Mouse (Mus musculus) thymus, postnatal 10 days (tissue): ENCODE results near the gene Lgi1.

ENCODE experiments used
- DNase-seq, 2 experiments: peaks; one replicate each; pipeline ENCODE4 v3.0.0; 2021; ENCODE audit warnings: low spot score in 2 of 2

Gene Lgi1

GRCm38 (mm10) chr19:38261351-38261750 lies 3.0 kb upstream of the Lgi1 start:
- no peak for DNase-seq

GRCm38 (mm10) chr19:38263829-38264504 lies 369 bp upstream of the Lgi1 start:
- no peak for DNase-seq

GRCm38 (mm10) chr19:38265767-38266166 lies 1.4 kb downstream of the Lgi1 start:
- no peak for DNase-seq

GRCm38 (mm10) chr19:38267469-38267868 lies 3.1 kb downstream of the Lgi1 start:
- no peak for DNase-seq

- no peak for DNase-seq
These were observed 6.7 kb downstream of the Lgi1 start for GRCm38 (mm10) chr19:38271071-38271470.

GRCm38 (mm10) chr19:38273820-38274219 lies 9.5 kb downstream of the Lgi1 start:
- DNase-seq, result no peak

- no peak for DNase-seq
These were observed 10.5 kb downstream of the Lgi1 start for GRCm38 (mm10) chr19:38274747-38275421.

- no peak for DNase-seq
These were observed 11.9 kb downstream of the Lgi1 start for GRCm38 (mm10) chr19:38276226-38276625.

- DNase-seq, result no peak
These were observed 15.9 kb downstream of the Lgi1 start for GRCm38 (mm10) chr19:38280242-38280641.

- no peak for DNase-seq
These were observed 18.1 kb downstream of the Lgi1 start for GRCm38 (mm10) chr19:38282407-38282806.

GRCm38 (mm10) chr19:38288556-38288955 lies 24.2 kb downstream of the Lgi1 start:
- no peak for DNase-seq

- no peak for DNase-seq
These were observed 27.1 kb downstream of the Lgi1 start for GRCm38 (mm10) chr19:38291432-38291831.

- peak in 1 of 2 experiments; percentile 25 for DNase-seq
These were observed 33.8 kb downstream of the Lgi1 start for GRCm38 (mm10) chr19:38298018-38298626.

GRCm38 (mm10) chr19:38308116-38308515 lies 43.8 kb downstream of the Lgi1 start:
- no peak for DNase-seq

GRCm38 (mm10) chr19:38315099-38315498 lies 50.8 kb downstream of the Lgi1 start:
- no peak for DNase-seq

- no peak for DNase-seq
These were observed 52.4 kb downstream of the Lgi1 start for GRCm38 (mm10) chr19:38316602-38317313.

- DNase-seq, result no peak
These were observed 54.0 kb downstream of the Lgi1 start for GRCm38 (mm10) chr19:38318308-38318707.

GRCm38 (mm10) chr19:38319168-38319567 lies 54.8 kb downstream of the Lgi1 start:
- no peak for DNase-seq

GRCm38 (mm10) chr19:38320651-38321188 lies 56.4 kb downstream of the Lgi1 start:
- no peak for DNase-seq

GRCm38 (mm10) chr19:38323726-38324125 lies 59.4 kb downstream of the Lgi1 start:
- DNase-seq, result no peak

- no peak for DNase-seq
These were observed 60.1 kb downstream of the Lgi1 start for GRCm38 (mm10) chr19:38324147-38325028.
